15 mouse cellular contexts compared by ENCODE assay signal in the genomic region with DNA sequence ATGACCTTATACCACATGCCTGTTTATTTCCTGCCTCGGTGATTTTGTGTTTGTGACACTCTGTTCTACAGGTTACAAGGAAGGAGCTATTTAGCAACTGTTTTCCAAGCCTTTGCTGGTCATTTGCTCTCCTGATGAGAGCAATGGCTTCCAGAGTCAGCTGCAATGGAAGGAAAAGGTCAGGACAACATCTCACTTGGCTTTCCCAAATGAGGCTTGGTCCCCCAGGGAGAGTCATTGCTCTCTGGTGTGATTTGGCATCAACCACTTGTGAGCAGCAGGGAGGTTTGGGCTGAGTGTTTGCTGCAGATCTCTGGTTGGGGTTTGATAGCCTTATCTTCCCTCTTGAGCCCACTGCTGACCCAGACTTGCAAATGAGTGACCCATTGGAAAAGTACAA. TPM values are rescaled to one million over a fixed set of nuclear protein-coding genes. Genes with fewer than 3 reads are reported as not detected.
"Had no signal": no experiment of that assay in that cellular context is flagged by ENCODE, and none has a peak within 500 bp of the region (broad histone marks: within the 10 kb centered on the region; RNA-seq: fewer than 3 reads in every experiment).

No protein-coding gene starts in this region.

- DNase-seq: lung, adult 18-20 months; lung, embryonic 14.5 days; lung, postnatal 10 days; lung, postnatal 4 days; midbrain, embryonic 14.5 days; retina, postnatal 1 day; right cerebral cortex, adult 18-20 months; right cerebral cortex, postnatal 25 days; right cerebral cortex, postnatal 4 days; spleen, adult 18-20 months; thymus, adult 18-20 months; thymus, postnatal 14 days; thymus, postnatal 36 days had no signal

RNA-seq across cellular contexts. Expression of a gene that starts 19.9 kb away (rescaled TPM):
- total RNA-seq: megakaryocyte-erythroid progenitor cell, adult 5-6 weeks had no signal

RNA-seq across cellular contexts. Expression of a gene that starts 45.1 kb away (rescaled TPM):
- total RNA-seq: megakaryocyte, adult 5-6 weeks; megakaryocyte-erythroid progenitor cell, adult 5-6 weeks had no signal
